Mouse (Mus musculus) ES-Bruce4 (cell line): ENCODE measurements around the gene Glyr1. TPM values are rescaled to one million over a fixed set of nuclear protein-coding genes. Genes with fewer than 3 reads are reported as not detected.

Experiments
- H3K27ac ChIP-seq: 2 replicates; pipeline ENCODE4 v1.5.1; 2012; ENCODE audit warnings: low read length, inconsistent platforms; ENCODE audit not compliant: insufficient read depth
- H3K27me3 ChIP-seq: 2 replicates; pipeline ENCODE4 v1.6.1; 2012; ENCODE audit warnings: mild to moderate bottlenecking, low read length, inconsistent platforms; ENCODE audit not compliant: control insufficient read depth, poor library complexity, insufficient read depth, severe bottlenecking
- H3K36me3 ChIP-seq: 2 replicates; pipeline ENCODE4 v1.6.1; 2012; ENCODE audit warnings: inconsistent platforms, mild to moderate bottlenecking, low read length, moderate library complexity; ENCODE audit not compliant: control insufficient read depth, poor library complexity, insufficient read depth, severe bottlenecking
- H3K4me1 ChIP-seq: one replicate; pipeline ENCODE4 v1.8.1; 2011; ENCODE audit warnings: low read length; ENCODE audit not compliant: control insufficient read depth, insufficient read depth
- H3K4me3 ChIP-seq: 2 replicates; pipeline ENCODE4 v1.5.1; 2011; ENCODE audit warnings: low read depth, mild to moderate bottlenecking, low read length
- H3K9ac ChIP-seq: 2 replicates; pipeline ENCODE4 v1.6.1; 2012; ENCODE audit warnings: low read depth, mild to moderate bottlenecking, inconsistent platforms; ENCODE audit not compliant: poor library complexity, severe bottlenecking
- H3K9me3 ChIP-seq: replicated peaks from 2 replicates; pipeline ENCODE4 v1.6.1; 2012; ENCODE audit warnings: mild to moderate bottlenecking, low read length, inconsistent platforms; ENCODE audit not compliant: control insufficient read depth, poor library complexity, insufficient read depth, severe bottlenecking
- CTCF ChIP-seq: IDR thresholded peaks from one replicate; pipeline ENCODE4 v1.8.1; 2011; ENCODE audit warnings: low read depth, low read length
- EP300 ChIP-seq: IDR thresholded peaks from 2 replicates; pipeline ENCODE4 v1.6.1; 2011; ENCODE audit warnings: low read depth, low read length; ENCODE audit not compliant: insufficient read depth
- POLR2A ChIP-seq: IDR thresholded peaks from one replicate; pipeline ENCODE4 v1.8.1; 2011; ENCODE audit warnings: low read length; ENCODE audit not compliant: insufficient read depth
- polyA plus RNA-seq: library from polyadenylated mRNA; stranded (reverse); fragments of >200 nt; gene quantifications from 2 replicates; pipeline ENCODE4 v1.2.4, GENCODE M21; 2011; ENCODE audit warnings: low read depth; ENCODE audit not compliant: missing spikeins, insufficient read depth, insufficient read length

Glyr1 gene
- polyA plus RNA-seq = 85.9 and 92.5 TPM in 2 replicates

- Histone ChIP-seq H3K4me3 (peak within 1 kb of the TSS; percentile 86), H3K4me1 (no peaks in the 10 kb centered on the region), H3K27me3 (no peaks in the 10 kb centered on the region), H3K9me3 (no peaks in the 10 kb centered on the region), H3K9ac (peak within 1 kb of the TSS; percentile 88), H3K27ac (no peak within 1 kb of the TSS), H3K36me3 (peaks cover 21% of the 10 kb centered on the region)
- no peak for TF ChIP-seq EP300
- peak; percentile 86 for TF ChIP-seq POLR2A
Observed at GRCm38 (mm10) chr16:5049774-5050234, at the start of gene Glyr1, which contains the start of gene Ubn1. TSS of gene Glyr1 (minus strand) at chr16:5049863. TSS of gene Ubn1 (plus strand) at chr16:5050057.

GRCm38 (mm10) chr16:5096504-5096903, 46.8 kb upstream of the Glyr1 start:
- H3K9ac ChIP-seq = no peak overlapping the region
- H3K27me3 ChIP-seq = no peaks in the 10 kb centered on the region
- H3K36me3 ChIP-seq = no peaks in the 10 kb centered on the region
- H3K27ac ChIP-seq = no peak overlapping the region
- no peak overlapping the region for H3K4me3 ChIP-seq
- H3K4me1 ChIP-seq = no peaks in the 10 kb centered on the region
- TF ChIP-seq CTCF = no peak
- no peak for TF ChIP-seq EP300
- TF ChIP-seq POLR2A = no peak
- no peaks in the 10 kb centered on the region for H3K9me3 ChIP-seq

GRCm38 (mm10) chr16:5093285-5093684, 43.6 kb upstream of the Glyr1 start:
- Histone ChIP-seq H3K9ac (no peak overlapping the region), H3K4me1 (no peaks in the 10 kb centered on the region), H3K27ac (no peak overlapping the region), H3K9me3 (no peaks in the 10 kb centered on the region), H3K36me3 (no peaks in the 10 kb centered on the region), H3K27me3 (no peaks in the 10 kb centered on the region), H3K4me3 (no peak overlapping the region)
- TF ChIP-seq POLR2A (no peak), EP300 (no peak), CTCF (no peak)

GRCm38 (mm10) chr16:5089021-5089420, 39.4 kb upstream of the Glyr1 start:
- H3K9ac ChIP-seq = no peak overlapping the region
- no peaks in the 10 kb centered on the region for H3K4me1 ChIP-seq
- H3K36me3 ChIP-seq = no peaks in the 10 kb centered on the region
- TF ChIP-seq POLR2A (no peak), CTCF (no peak), EP300 (no peak)
- no peaks in the 10 kb centered on the region for H3K27me3 ChIP-seq
- H3K9me3 ChIP-seq = no peaks in the 10 kb centered on the region
- H3K27ac ChIP-seq = no peak overlapping the region
- H3K4me3 ChIP-seq = peak overlapping the region; percentile 17

GRCm38 (mm10) chr16:5086179-5086578, 36.5 kb upstream of the Glyr1 start:
- Histone ChIP-seq H3K4me1 (no peaks in the 10 kb centered on the region), H3K36me3 (0 out of 2 replicates have a peak, but pooled peaks cover 4% of the 10 kb centered on the region), H3K9ac (no peak overlapping the region), H3K27me3 (no peaks in the 10 kb centered on the region), H3K9me3 (no peaks in the 10 kb centered on the region), H3K27ac (no peak overlapping the region), H3K4me3 (no peak overlapping the region)
- TF ChIP-seq CTCF (no peak), POLR2A (no peak), EP300 (no peak)

GRCm38 (mm10) chr16:5085196-5085595, 35.5 kb upstream of the Glyr1 start:
- Histone ChIP-seq H3K9me3 (no peaks in the 10 kb centered on the region), H3K4me3 (no peak overlapping the region), H3K9ac (no peak overlapping the region), H3K27ac (no peak overlapping the region), H3K4me1 (no peaks in the 10 kb centered on the region), H3K27me3 (no peaks in the 10 kb centered on the region), H3K36me3 (0 out of 2 replicates have a peak, but pooled peaks cover 5% of the 10 kb centered on the region)
- TF ChIP-seq CTCF = no peak
- no peak for TF ChIP-seq POLR2A
- TF ChIP-seq EP300 = no peak
